In genomic region chr7:96907971-96908680, GRCm38 (mm10) we compare ENCODE assay signal across 22 mouse cellular contexts. TPM values are rescaled to one million over a fixed set of nuclear protein-coding genes. Genes with fewer than 3 reads are reported as not detected.
A peak's percentile ranks its signal among the peaks of the same experiment; 100 is the strongest.
DNase-seq lines count a peak whose midpoint lies in the region; ATAC-seq lines count a peak whose summit lies in the region.
"Had no signal": no experiment of that assay in that cellular context is flagged by ENCODE, and none has a peak within 500 bp of the region (broad histone marks: within the 10 kb centered on the region; RNA-seq: fewer than 3 reads in every experiment).

No protein-coding gene starts in this region.

- H3K4me2 ChIP-seq in hindbrain, embryonic 11.5 days (replicated peaks; ENCODE audit: low read depth, low read length): no peak overlapping the region
- no peak overlapping the region for H3K4me2 ChIP-seq in hindbrain, embryonic 14.5 days (replicated peaks)
- H3K4me2 ChIP-seq in neural tube, embryonic 11.5 days (ENCODE audit: low read depth): no peak overlapping the region
- no peak overlapping the region for H3K4me2 ChIP-seq in forebrain, embryonic 14.5 days (ENCODE audit: low read length)
- H3K4me2 ChIP-seq: embryonic facial prominence, embryonic 15.5 days; heart, embryonic 15.5 days; hindbrain, embryonic 15.5 days; limb, embryonic 13.5 days had no signal

- H3K4me3 ChIP-seq in hindbrain, embryonic 11.5 days (ENCODE audit: low read depth, low read length): no peak overlapping the region
- H3K4me3 ChIP-seq in hindbrain, embryonic 14.5 days (replicated peaks; ENCODE audit: low read length): no peak overlapping the region
- no peak overlapping the region for H3K4me3 ChIP-seq in neural tube, embryonic 11.5 days (ENCODE audit: low read depth, low read length)
- no peak overlapping the region for H3K4me3 ChIP-seq in forebrain, embryonic 14.5 days (ENCODE audit: low read depth, low read length)
- H3K4me3 ChIP-seq: embryonic facial prominence, embryonic 15.5 days; heart, adult 2 months; heart, embryonic 15.5 days; hindbrain, embryonic 15.5 days; limb, embryonic 13.5 days; myocyte had no signal

- peaks cover 4% of the 10 kb centered on the region; the same call in 1 of the 2 replicates for H3K4me1 ChIP-seq in hindbrain, embryonic 11.5 days (replicated peaks; ENCODE audit: control insufficient read depth, insufficient read depth, low read length)
- peaks cover 6% of the 10 kb centered on the region for H3K4me1 ChIP-seq in hindbrain, embryonic 14.5 days (replicated peaks; ENCODE audit: control insufficient read depth, insufficient read depth, low read length)
- H3K4me1 ChIP-seq in neural tube, embryonic 11.5 days (ENCODE audit: control insufficient read depth, insufficient read depth, low read length): peaks cover 2% of the 10 kb centered on the region
- H3K4me1 ChIP-seq in forebrain, embryonic 14.5 days (ENCODE audit: control insufficient read depth, insufficient read depth, low read length): peaks cover 28% of the 10 kb centered on the region
- H3K4me1 ChIP-seq: heart, embryonic 15.5 days had no signal

- no peaks in the 10 kb centered on the region for H3K9me3 ChIP-seq in hindbrain, embryonic 11.5 days (ENCODE audit: control insufficient read depth, low read length)
- no peaks in the 10 kb centered on the region for H3K9me3 ChIP-seq in hindbrain, embryonic 14.5 days (ENCODE audit: control insufficient read depth, low read length)
- H3K9me3 ChIP-seq in neural tube, embryonic 11.5 days (ENCODE audit: control insufficient read depth, low read length): no peaks in the 10 kb centered on the region
- H3K9me3 ChIP-seq in forebrain, embryonic 14.5 days (replicated peaks; ENCODE audit: control insufficient read depth, low read length): no peaks in the 10 kb centered on the region
- H3K9me3 ChIP-seq: embryonic facial prominence, embryonic 15.5 days; heart, embryonic 15.5 days; hindbrain, embryonic 15.5 days; limb, embryonic 13.5 days had no signal

- DNase-seq in hindbrain, embryonic 11.5 days (ENCODE audit: low spot score): no peak
- no peak for DNase-seq in hindbrain, embryonic 14.5 days (ENCODE audit: low spot score)
- DNase-seq in neural tube, embryonic 11.5 days (ENCODE audit: low spot score): peak; percentile 11
- DNase-seq in neural tube, embryonic 10.5 days (ENCODE audit: extremely low spot score, low spot score): no peak
- no peak for DNase-seq in forebrain, embryonic 14.5 days (ENCODE audit: low spot score)
- DNase-seq in spleen, postnatal 14 days (ENCODE audit: low spot score in 2 of 2): no peak
- no peak for DNase-seq in spleen, adult 12 weeks (ENCODE audit: low spot score)
- DNase-seq: adrenal gland, postnatal 25 days; cerebellum, adult 8-10 months; gastrocnemius, postnatal 10 days; heart, adult 2 months; kidney, adult 11 months; kidney, postnatal 25 days; right cerebral cortex, postnatal 4 days; thymus, adult 18-20 months had no signal

- no peaks in the 10 kb centered on the region for H3K36me3 ChIP-seq in hindbrain, embryonic 11.5 days (ENCODE audit: control insufficient read depth, insufficient read depth, low read length)
- no peaks in the 10 kb centered on the region for H3K36me3 ChIP-seq in hindbrain, embryonic 14.5 days (replicated peaks; ENCODE audit: control insufficient read depth, insufficient read depth)
- peaks cover 3% of the 10 kb centered on the region; the same call in 1 of the 2 replicates for H3K36me3 ChIP-seq in neural tube, embryonic 11.5 days (ENCODE audit: control insufficient read depth, insufficient read depth, low read length)
- H3K36me3 ChIP-seq in forebrain, embryonic 14.5 days (ENCODE audit: control insufficient read depth, insufficient read depth, low read length): peaks cover 28% of the 10 kb centered on the region
- H3K36me3 ChIP-seq: heart, embryonic 15.5 days; hindbrain, embryonic 15.5 days had no signal

- H3K9ac ChIP-seq in hindbrain, embryonic 11.5 days (ENCODE audit: low read depth, low read length): no peak overlapping the region
- no peak overlapping the region for H3K9ac ChIP-seq in hindbrain, embryonic 14.5 days
- no peak overlapping the region for H3K9ac ChIP-seq in neural tube, embryonic 11.5 days (ENCODE audit: low read length)
- no peak overlapping the region for H3K9ac ChIP-seq in forebrain, embryonic 14.5 days (ENCODE audit: low read length)
- H3K9ac ChIP-seq: embryonic facial prominence, embryonic 15.5 days; heart, embryonic 15.5 days; hindbrain, embryonic 15.5 days; limb, embryonic 13.5 days; liver, embryonic 14.5 days had no signal

- 0 out of 2 replicates have a peak, but pooled peaks have one; percentile 12 for ATAC-seq in hindbrain, embryonic 11.5 days (ENCODE audit: low FRiP score)
- no peak for ATAC-seq in hindbrain, embryonic 14.5 days (ENCODE audit: low FRiP score)
- no peak for ATAC-seq in neural tube, embryonic 11.5 days (ENCODE audit: insufficient read depth, low FRiP score, low TSS enrichment)
- ATAC-seq in forebrain, embryonic 14.5 days: no peak
- ATAC-seq: lung, postnatal 0 days had no signal

- H3K27me3 ChIP-seq in hindbrain, embryonic 11.5 days (ENCODE audit: control insufficient read depth, insufficient read depth, low read length): no peaks in the 10 kb centered on the region
- H3K27me3 ChIP-seq in hindbrain, embryonic 14.5 days (ENCODE audit: control insufficient read depth, insufficient read depth, low read length): no peaks in the 10 kb centered on the region
- H3K27me3 ChIP-seq in neural tube, embryonic 11.5 days (ENCODE audit: control insufficient read depth, insufficient read depth, low read length): no peaks in the 10 kb centered on the region
- H3K27me3 ChIP-seq in forebrain, embryonic 14.5 days (replicated peaks; ENCODE audit: control insufficient read depth, insufficient read depth, low read length): no peaks in the 10 kb centered on the region
- H3K27me3 ChIP-seq: hindbrain, embryonic 15.5 days had no signal

- 56% methylated on average over 16 of the region's 16 CpGs for WGBS in hindbrain, embryonic 11.5 days
- WGBS in hindbrain, embryonic 14.5 days: 47% methylated on average over 16 of the region's 16 CpGs
- 66% methylated on average over 16 of the region's 16 CpGs for WGBS in neural tube, embryonic 11.5 days
- 74% methylated on average over 16 of the region's 16 CpGs for WGBS in forebrain, embryonic 14.5 days

- H3K27ac ChIP-seq in hindbrain, embryonic 11.5 days (ENCODE audit: low read depth, low read length): no peak overlapping the region
- H3K27ac ChIP-seq in hindbrain, embryonic 14.5 days: no peak overlapping the region
- H3K27ac ChIP-seq in neural tube, embryonic 11.5 days (ENCODE audit: low read depth, low read length): no peak overlapping the region
- 0 out of 2 replicates have a peak overlapping the region, but pooled peaks have one; percentile 40 for H3K27ac ChIP-seq in forebrain, embryonic 14.5 days (ENCODE audit: low read depth, low read length)
- H3K27ac ChIP-seq: embryonic facial prominence, embryonic 15.5 days; heart, adult 2 months; heart, embryonic 15.5 days; hindbrain, embryonic 15.5 days; limb, embryonic 13.5 days; liver, embryonic 14.5 days had no signal

RNA-seq across cellular contexts. Expression of gene Nars2, which starts 43.2 kb away (rescaled TPM):
- 22.1 and 23.4 TPM in 2 replicates for polyA plus RNA-seq in hindbrain, embryonic 11.5 days (2014; fragmentation: Nextera tagmentation; extraction: Ambion mirVana)
- 19.1 and 19.4 TPM in 2 replicates for polyA plus RNA-seq in hindbrain, embryonic 14.5 days (2014; fragmentation: Nextera tagmentation; extraction: Ambion mirVana)
- polyA plus RNA-seq in neural tube, embryonic 11.5 days (2014; fragmentation: Nextera tagmentation; extraction: Ambion mirVana): 21.5 and 23.8 TPM in 2 replicates
- polyA plus RNA-seq in forebrain, embryonic 14.5 days (2014; fragmentation: Nextera tagmentation; extraction: Ambion mirVana): 22.3 and 25.7 TPM in 2 replicates
